Mouse (Mus musculus) lung, adult 18-20 months (tissue): ENCODE measurements around the gene Zfp961.
"Not testable (repeated sequence)": the region's sequence is repeated elsewhere in the genome, so short reads cannot be mapped to it uniquely, and the experiment has no call there.

ENCODE experiments used
- DNase-seq, 2 experiments: peaks; one replicate each; pipeline ENCODE4 v3.0.0; 2022; ENCODE audit warnings: mixed read lengths in 2 of 2

The Zfp961 gene

DNA sequence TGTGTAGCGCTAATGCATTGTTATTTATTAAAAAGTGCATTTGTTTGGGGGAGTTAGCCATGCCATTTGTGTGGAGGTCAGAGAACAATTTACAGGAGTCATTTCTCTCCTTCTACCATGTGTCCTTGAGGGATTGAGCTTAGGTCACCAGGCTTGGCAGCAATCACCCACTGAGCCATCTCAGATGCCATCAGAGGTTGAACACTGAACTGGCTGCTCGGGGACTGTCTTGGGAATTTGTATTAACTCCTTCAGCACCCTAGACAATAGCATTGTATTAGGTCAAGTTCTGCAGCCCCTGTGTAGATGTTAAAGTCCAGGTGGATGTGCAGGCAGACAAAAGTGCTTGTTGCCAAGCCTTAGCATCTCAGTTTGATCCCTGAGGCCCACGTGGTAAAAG is 13.2 kb downstream of the Zfp961 start:
- DNase-seq = no peak

DNA sequence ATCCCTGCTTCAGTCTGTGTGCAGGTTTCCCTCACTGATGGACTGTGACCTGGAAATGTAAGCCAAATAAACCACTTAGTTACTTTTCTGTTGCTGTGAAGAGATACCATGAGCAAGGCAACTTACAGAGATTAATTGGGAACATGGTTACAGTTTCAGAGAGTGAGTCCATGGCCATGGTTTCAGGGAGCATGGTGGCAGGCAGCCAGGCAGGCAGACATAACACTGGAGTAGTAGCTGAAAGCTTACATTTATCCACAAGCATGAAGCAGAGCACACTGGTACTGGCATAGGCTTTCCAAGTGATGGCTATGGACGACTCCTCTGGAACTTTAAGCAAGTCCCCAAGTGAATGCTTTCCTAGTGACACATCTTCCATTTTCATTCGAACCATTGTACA is 14.3 kb downstream of the Zfp961 start:
- no peak for DNase-seq

DNA sequence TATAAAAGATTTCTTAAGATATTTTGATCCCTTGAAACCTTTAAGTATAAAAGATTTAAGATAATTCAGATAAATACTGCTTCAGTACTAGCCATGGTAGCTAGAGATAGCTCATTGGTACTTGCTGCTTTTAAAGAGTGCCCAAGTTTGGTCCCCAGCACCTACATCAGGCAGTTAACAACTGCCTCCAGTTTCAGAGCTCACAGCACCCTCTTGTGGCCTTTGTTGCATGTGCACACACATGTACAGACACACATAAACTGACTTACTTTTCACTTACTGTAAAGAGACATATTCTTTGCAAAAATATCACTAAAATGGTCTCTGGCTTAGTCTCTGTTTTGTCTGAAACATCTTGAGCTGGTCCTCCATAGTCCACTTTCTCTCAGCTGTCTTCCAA is 15.6 kb downstream of the Zfp961 start:
- no peak for DNase-seq

DNA sequence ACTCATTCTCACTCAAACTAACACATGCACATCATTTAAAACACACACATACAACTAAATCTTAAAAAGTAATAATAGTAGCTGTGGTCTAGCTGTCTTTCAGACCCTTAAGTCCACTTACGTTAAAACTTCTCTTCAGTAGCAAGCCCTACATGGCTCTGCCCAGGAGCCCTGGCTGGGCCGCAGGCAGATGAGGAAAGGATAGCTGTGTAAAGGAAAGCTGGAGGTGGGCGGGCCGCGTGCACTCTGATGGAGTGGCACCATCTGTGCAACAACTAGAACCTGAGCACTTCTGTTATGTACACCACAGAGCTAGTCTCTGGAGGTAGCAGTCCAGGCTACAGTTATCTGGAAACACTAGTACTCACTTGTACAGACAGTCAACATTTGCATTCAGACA is 16.4 kb downstream of the Zfp961 start:
- DNase-seq = no peak

DNA sequence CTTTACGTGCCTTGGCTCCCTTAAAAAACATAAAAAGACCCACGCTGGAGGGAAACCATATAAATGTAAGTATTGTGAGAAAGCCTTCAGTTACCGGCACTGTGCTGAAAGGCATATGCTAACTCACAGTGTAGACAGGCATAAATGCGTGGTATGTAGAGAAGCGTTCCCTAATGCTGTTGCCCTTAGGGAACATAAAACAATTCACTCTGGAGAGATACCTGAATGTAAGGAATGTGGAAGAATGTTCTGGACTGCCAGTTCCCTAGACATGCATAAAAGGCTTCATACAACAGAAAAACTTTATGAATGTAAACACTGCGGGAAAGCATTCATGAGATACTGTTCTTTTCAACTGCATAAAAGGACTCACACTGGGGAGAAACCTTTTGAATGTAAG is 17.3 kb downstream of the Zfp961 start:
- no peak for DNase-seq

DNA sequence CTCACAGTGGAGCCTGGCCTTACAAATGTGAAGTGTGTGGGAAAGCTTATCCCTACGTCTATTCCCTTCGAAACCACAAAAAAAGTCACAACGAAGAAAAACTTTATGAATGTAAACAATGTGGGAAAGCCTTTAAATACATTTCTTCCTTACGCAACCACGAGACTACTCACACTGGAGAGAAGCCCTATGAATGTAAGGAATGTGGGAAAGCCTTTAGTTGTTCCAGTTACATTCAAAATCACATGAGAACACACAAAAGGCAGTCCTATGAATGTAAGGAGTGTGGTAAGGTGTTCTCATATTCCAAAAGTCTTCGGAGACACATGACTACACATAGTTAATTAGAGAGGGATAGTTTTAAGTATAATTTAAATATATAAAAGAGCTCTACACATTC is 17.8 kb downstream of the Zfp961 start:
- DNase-seq = no peak

DNA sequence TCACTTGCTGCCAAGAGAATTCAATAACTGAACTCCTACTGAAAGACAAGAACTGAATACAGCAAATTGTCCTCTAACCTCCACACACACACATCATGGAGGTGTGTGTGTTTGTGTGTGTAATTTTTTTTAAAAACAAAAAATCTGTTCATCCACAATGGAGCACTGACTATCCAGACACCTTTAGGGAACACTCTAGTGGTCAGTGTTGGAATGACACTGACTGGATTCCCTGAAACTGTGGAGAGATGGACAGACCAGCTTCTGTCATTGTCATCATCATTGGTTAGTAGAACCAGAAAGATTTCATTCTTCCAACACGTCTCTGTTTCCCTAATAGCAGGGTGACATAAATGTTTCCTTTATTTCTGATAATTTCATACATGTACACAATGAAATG is 21.1 kb downstream of the Zfp961 start:
- peak in 1 of 2 experiments; percentile 20 for DNase-seq

DNA sequence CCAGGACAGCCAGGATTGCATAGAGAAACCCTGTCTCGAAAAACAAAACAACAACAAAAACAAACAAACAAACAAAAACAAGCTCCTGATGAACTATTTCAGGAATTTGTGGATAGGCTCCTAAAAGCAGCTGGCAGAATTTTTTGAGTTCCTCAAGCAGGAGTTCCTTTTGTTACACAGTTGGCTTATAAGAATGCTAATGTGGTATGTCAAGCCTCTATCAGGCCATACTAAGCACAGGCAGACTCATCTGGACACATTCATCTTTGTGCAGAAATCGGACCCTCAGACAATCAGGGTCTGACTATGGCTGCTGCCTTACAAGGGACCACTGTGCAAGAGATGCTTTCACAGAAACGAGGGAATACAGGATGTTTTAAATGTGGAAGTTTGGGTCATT is 23.4 kb downstream of the Zfp961 start:
- DNase-seq = no peak

DNA sequence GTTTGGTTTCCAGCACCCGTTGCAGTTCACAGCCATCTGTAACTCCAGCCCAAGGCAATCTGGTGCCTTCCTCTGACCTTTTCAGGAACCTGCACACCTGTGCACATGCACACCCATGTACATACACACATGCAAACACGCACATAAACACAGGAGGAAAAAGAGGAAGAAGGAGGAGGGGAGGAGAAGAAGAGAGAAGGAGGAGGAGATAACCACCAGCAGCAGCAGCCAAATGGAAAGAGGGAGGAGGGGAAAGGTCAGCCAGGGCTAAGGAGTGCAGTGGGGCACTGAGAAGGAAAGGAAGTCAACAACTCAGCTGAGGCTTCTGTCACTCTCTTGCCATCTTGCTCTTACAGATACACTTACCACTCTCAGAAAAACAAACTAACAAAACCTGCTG is 30.2 kb downstream of the Zfp961 start:
- DNase-seq = peak; percentile 10 to 14

DNA sequence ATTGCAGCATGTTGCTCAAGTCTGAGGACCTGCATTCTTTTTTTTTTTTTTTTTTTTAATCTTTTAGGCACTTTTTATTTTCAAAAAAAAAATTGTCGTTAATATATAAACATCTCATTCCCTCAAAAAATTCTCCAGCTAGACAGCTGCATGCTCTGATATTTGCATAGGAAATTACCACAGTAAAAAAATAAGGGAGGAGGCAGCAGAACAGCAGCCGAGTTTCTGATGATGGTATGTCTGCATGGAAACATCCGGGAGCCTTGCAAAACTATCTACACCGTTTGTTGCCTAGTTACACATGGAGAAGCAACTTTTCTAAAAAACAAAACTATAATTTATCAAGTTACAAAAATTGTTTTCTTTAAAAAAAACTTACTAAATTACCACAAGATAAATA is 30.6 kb downstream of the Zfp961 start:
- DNase-seq = no peak

DNA sequence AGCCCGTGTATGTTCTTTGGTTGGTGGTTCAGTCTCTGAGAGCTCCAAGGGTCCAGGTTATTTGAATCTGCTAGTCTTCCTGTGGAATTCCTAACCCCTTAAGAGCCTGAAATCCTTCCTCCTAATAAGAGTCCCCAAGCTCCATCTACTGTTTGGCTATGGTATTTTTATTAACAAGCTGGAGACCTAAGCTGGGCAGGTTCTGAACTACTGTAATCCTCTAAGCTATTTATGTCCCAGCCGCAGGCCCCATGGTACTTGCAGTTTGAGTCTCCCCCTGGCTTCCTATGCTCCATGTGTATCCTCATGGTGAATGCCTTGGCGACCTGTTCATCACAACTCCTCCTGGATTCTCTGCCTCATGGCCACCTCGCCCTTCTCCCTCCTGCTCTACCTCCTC is 33.8 kb downstream of the Zfp961 start:
- no peak for DNase-seq

DNA sequence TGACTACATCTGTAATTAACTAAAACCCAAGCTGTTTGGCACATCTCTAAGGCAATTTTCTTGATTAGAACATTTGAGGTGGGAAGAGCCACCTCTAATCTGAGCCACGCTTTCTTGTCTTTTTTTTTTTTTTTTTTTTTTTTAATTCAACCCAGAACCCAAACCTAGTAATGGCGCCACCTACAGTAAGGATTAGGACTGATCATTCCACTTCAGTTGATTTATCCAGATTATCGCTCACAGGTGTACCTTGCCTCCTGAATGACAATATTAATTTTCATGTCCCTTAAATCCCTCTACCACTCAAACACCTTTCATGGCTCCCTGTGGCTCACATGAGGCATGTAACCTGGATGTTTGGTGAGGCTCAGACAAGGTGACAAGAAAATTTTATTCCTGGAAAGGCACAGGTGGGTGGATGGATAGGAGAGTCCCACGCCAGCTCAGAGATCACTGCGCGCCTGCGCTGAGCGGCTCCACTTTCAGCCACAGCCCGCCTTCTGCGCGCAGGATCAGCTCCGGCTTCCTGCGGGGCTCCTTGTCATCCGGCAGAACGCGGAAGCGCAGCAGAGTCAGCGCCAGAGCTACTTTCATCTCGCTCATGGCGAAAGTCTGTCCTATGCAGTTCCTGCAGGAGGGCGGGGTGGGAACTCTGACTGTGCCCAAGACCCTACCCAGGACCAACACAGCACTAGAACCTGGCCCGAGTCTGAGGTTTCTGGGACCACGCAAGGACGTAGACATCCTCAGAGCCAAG is 37.5 kb downstream of the Zfp961 start:
- peak; percentile 58 to 61 for DNase-seq

DNA sequence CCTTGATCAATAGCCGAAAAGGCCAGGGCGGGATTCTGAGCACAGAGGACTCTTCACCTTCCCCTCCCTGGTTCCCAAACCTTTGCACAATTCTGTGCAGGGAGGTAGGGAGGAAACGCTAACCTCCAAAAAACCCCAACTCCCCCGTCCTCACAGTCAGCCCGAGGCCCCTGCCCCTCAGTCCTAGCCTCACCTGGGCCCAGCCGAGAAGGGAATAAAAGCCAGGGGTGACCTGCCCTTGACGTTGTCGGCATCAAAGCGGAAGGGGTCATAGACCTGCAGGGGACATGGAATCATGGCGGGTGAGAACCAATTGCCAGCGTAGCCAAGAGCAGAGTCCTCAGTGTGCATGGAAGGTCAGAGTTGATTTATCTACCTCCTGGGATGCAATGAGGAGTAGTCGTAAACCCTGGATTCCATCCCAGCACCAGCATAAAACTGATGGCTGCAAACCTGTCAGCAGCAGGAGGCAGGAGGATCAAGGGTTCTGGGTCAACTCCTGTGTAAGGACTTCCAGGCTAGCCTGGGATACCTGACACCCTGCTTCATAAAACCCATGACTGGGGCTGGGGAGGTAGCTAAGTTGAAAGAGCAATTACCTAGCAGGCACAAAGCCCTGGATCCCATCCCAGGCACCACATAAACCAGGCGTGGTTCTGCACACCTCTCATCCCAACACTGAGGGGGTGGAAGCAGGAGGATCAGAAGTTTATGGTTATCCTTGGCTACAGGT is 38.2 kb downstream of the Zfp961 start:
- no peak for DNase-seq

DNA sequence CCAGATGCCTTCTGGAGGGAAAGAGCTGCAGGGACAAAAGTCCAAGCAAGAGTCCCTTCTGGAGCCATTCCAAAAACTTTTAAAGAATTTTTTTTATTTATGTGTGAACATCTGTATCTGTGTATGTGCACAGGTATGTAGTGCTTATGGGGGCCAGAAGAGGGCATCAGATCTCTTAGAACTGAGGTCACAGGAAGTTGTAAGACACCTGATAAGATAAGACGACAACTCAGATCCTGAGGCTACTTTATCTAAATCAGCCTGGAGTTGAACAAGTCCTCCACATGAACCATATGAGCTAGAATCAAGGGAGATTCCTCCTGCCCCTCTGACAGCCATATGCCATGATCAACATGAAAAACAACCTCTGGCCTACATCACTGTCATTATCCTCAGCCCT is 48.6 kb downstream of the Zfp961 start:
- DNase-seq = no peak

DNA sequence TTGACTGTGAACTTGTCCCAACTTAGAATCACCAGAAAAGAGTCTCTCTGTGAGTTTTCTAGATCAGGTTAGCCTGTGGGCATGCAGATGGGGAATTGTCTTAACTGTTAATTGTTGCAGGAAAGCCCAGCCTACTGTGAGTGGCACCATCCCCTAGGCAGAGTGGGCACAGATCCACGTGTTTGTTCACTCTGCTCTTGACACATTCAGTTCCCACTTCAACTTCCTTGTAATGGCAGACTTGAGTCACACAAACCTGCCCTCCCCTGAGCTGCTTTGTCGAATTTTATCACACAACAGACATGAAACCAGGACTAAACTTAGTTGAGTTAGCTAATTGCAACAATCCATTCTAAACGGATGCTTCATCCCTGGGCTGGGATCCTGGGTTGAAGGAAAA is 49.4 kb downstream of the Zfp961 start:
- DNase-seq = no peak

DNA sequence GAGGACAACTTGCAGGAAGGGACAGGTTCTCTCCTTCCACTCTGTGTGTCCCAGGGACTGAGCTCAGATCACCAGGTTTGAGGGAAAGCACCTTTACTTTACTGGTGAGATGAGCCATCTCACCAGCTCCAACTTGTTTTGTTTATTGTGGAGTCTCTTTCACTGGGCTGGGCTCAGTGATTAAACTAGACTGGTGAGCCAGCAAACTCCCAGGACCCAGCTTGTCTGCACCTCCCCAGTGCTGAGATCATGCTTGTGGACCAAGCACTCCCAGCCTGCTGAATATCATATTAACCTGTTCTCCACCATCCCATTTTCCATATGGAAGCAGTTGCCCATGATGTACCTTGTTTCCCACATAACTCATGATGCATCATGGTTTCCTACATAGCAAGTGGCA is 52.1 kb downstream of the Zfp961 start:
- DNase-seq = no peak

DNA sequence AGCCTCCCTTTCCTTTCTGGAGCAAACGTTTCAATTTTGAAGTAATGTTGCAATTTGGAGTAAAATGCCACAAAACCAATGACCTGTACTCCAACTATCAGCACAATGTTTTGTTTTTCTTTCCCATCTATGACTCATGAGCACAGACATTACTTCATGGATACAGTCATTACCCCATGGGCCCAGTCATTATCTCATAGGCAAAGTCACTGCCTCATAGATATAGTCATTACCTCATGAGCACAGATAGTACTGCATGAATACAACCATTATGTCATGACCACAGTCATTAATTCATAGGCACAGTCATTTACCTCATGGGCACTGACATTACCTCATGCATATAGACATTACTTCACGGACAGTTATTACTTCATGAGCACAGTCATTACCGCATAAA is 55.1 kb downstream of the Zfp961 start:
- no peak for DNase-seq

DNA sequence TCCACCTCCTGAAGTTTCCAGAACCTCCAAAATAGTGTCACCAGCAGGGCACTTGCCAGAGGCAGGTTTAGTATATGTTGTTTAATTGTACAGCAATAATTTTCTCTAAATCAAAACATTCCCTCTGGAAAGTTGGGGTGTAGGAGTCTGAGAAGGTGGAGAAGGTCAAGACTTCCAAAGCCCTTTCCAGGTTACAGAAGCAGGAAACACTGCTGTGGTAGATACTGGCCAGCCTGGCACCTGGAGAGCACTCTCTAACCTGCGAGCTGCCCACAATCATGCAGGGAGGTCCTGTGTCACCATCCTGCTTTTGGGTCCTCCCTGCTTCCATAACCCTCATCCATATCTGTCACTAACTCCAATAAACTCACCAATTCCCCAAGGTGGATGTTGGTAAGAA is 55.9 kb downstream of the Zfp961 start:
- DNase-seq = no peak

DNA sequence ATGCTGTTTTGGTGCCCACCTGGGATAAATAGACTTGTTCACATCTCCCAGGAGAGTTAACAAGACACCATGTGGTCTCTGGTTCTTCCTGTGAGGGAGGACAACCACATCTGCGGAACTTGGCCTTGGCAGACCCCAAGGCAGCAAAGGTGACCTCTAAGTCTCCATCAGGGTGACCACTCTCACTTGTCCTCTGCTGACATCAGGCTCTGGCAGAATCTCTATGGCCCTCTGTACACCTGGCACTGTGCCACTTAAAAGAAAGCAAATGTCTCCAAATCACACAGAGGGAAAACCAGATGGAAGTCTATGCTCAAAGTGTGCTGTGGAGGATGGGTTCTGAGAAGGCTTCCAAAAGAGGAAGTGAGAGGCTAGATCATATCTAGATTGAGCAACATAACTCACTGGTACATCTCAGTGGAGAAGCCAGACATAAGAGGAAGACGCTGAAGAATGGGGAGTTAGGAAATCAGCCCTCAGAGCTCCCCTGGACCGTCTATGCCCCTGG is 57.4 kb downstream of the Zfp961 start:
- DNase-seq = peak; percentile 47 to 49

DNA sequence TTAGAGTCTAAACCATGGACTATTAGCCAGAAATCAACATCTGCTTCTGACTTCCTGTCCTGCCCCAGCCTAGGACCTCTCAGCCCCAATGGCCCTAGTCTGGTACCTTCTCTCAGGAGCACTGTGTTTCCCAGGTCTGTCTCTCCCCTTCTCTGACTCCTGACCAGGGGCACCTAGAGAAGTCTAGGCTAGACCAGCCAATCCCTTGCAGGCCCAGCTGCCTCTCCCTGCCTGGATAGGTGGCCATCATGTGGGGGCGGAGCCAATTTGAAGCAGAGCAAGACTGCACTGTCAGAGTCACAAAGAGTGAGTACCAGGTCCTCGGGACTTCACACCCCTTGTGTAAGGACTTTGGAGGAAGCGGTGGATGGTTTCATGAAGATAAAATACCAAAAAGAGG is 58.6 kb downstream of the Zfp961 start, which contains the start of gene Cyp4f18:
Gene Cyp4f18 (minus strand): TSS at position 154 of the 400 bp plus-strand sequence.
- DNase-seq = peak; percentile 37 to 57

DNA sequence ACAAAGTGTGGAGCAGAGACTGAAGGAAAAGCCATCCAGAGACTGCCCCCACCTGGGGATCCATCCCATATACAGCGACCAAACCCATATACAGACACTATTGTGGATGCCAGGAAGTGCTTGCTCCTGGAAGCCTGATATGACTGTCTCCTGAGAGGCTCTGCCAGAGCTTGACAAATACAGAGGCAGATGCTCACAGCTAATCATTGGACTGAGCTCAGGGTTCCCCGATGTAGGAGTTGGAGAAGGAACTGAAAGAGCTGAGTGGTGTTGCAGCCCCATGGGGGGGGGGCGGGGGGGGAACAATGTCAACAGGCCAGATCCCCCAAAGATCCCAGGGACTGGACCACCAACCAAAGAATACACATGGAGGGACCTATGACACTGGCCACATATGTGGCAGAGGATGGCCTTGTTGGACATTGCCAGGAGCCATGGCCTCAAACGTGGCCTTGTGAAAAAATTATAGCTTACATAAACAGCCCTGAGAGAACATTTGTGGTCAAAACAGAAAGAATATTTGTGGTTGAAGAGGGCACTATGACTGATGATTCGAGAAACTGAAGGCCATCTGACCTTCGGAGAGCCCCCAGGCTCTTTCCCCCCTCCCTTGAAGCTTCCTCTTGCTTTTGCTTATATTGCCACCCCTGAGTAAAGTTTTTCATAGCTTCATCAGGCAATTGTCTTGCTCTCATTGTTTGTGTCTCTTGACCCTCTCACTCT is 62.8 kb downstream of the Zfp961 start:
- not testable (repeated sequence) for DNase-seq

DNA sequence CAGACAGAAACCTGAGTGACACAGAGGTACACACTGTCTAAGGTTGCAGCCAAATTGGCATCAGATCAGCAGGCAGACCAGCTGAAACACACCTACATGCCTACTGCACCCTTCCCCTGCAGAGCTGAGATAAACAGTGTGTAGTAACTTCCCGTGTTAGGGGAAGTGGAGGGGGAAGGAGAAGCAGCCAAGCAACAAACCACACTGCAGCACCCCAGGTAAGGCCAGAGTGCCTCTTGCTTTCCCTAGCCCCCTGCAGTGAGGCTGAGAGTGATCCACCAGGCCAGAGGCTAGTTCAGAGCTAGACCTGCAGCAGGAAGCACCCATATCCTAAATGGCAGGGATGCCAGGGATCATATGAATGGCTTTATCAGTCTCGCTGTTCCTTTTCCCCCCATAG is 66.5 kb downstream of the Zfp961 start:
- DNase-seq = not testable (repeated sequence)

DNA sequence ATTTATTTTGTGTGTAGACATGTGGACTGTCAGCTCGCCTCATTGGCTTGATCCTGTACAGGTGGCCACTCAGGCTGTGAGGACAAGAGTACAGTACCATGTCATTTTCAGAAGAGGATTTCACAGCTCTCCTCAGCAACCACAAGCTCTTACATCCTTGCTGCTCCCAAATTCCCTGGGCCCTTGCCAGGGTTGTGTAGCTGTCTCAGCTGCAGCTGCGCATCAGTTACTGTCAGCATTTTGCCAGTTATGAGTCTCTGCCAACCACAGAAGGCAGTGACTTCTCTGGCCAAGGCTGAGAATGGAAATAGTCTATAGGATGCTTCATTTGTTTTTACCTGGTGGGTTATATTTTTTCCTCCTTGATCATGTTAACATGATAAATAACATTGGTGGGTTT is 67.3 kb downstream of the Zfp961 start:
- DNase-seq = no peak

DNA sequence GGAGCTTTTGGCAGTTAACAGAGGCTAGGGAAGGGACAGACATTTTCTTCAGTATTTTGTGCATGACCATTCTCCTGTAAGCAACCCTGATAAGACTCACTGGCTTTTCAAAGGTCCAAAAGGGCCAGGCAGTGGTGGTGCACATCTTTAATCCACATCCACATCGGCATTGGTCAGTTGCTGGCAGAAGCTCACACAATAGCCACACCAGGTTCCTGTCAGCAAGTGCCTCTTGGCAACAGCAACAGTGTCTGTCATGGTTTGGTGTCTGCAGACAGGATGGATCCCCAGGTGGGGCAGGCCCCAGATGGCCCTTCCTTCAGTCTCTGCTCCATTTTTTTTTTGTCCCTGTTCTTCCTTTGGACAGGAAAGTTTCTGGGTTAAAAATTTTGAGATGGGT is 68.2 kb downstream of the Zfp961 start:
- DNase-seq = not testable (repeated sequence)
